Mouse (Mus musculus) MN1 (cell line): ENCODE results near the gene Rtel1.

ENCODE experiments used
- DNase-seq: peaks from one replicate; pipeline ENCODE4 v3.0.0-alpha.2; 2016; ENCODE audit warnings: low spot score

Rtel1 gene

GRCm38 (mm10) chr2:181326098-181326497 lies 6.6 kb downstream of the Rtel1 start:
- no peak for DNase-seq

GRCm38 (mm10) chr2:181332542-181332941 lies 13.0 kb downstream of the Rtel1 start:
- DNase-seq = no peak

GRCm38 (mm10) chr2:181334023-181334422 lies 14.5 kb downstream of the Rtel1 start:
- DNase-seq = peak; percentile 80

- DNase-seq = no peak
Observed at GRCm38 (mm10) chr2:181340426-181340825, 20.9 kb downstream of the Rtel1 start.

GRCm38 (mm10) chr2:181342766-181343165 lies 23.2 kb downstream of the Rtel1 start:
- DNase-seq = no peak

- DNase-seq = no peak
Observed at GRCm38 (mm10) chr2:181356780-181357179, 37.2 kb downstream of the Rtel1 start.

GRCm38 (mm10) chr2:181363946-181364345 lies 44.4 kb downstream of the Rtel1 start:
- no peak for DNase-seq

GRCm38 (mm10) chr2:181364487-181364859 lies 44.9 kb downstream of the Rtel1 start:
- DNase-seq = peak; percentile 14

- peak; percentile 96 for DNase-seq
Observed at GRCm38 (mm10) chr2:181364860-181365596, 45.5 kb downstream of the Rtel1 start, which contains the start of the genes Zgpat and Arfrp1. Gene Zgpat, plus strand, starts transcription at chr2:181364928. Gene Arfrp1, minus strand, starts transcription at chr2:181365404.

GRCm38 (mm10) chr2:181365655-181366075 lies 46.1 kb downstream of the Rtel1 start:
- DNase-seq = peak; percentile 51

GRCm38 (mm10) chr2:181370001-181370400 lies 50.5 kb downstream of the Rtel1 start:
- DNase-seq = no peak

- peak; percentile 49 for DNase-seq
Observed at GRCm38 (mm10) chr2:181375787-181376186, 56.2 kb downstream of the Rtel1 start.

- DNase-seq = no peak
Observed at GRCm38 (mm10) chr2:181377230-181377629, 57.7 kb downstream of the Rtel1 start.

- no peak for DNase-seq
Observed at GRCm38 (mm10) chr2:181378701-181379100, 59.2 kb downstream of the Rtel1 start.

GRCm38 (mm10) chr2:181379778-181380177 lies 60.2 kb downstream of the Rtel1 start, which contains the start of gene Lime1:
Gene Lime1, plus strand, starts transcription at chr2:181380078.
- no peak for DNase-seq

- no peak for DNase-seq
Observed at GRCm38 (mm10) chr2:181380251-181380650, 60.7 kb downstream of the Rtel1 start.

- no peak for DNase-seq
Observed at GRCm38 (mm10) chr2:181381107-181381506, 61.6 kb downstream of the Rtel1 start.

- DNase-seq = no peak
Observed at GRCm38 (mm10) chr2:181381631-181382306, 62.2 kb downstream of the Rtel1 start.

GRCm38 (mm10) chr2:181384463-181384862 lies 64.9 kb downstream of the Rtel1 start:
- no peak for DNase-seq

GRCm38 (mm10) chr2:181384919-181385391 lies 65.4 kb downstream of the Rtel1 start:
- DNase-seq = peak; percentile 77

- DNase-seq = no peak
Observed at GRCm38 (mm10) chr2:181385885-181386284, 66.3 kb downstream of the Rtel1 start.

- DNase-seq = no peak
Observed at GRCm38 (mm10) chr2:181386663-181387210, 67.2 kb downstream of the Rtel1 start.
